Mouse (Mus musculus) liver, adult 2 months (tissue): ENCODE results near the gene Rint1.

Experiments used
- CTCF ChIP-seq: fragments of 200-500 bp; IDR thresholded peaks from 2 replicates; pipeline ENCODE4 v1.5.1; 2011; ENCODE audit warnings: low read depth, low read length, control low read depth
- POLR2A ChIP-seq: fragments of 200-500 bp; IDR thresholded peaks from 2 replicates; pipeline ENCODE4 v1.6.1; 2011; ENCODE audit warnings: low read length, control low read depth; ENCODE audit not compliant: insufficient read depth; ENCODE audit errors: extremely low read depth

DNA sequence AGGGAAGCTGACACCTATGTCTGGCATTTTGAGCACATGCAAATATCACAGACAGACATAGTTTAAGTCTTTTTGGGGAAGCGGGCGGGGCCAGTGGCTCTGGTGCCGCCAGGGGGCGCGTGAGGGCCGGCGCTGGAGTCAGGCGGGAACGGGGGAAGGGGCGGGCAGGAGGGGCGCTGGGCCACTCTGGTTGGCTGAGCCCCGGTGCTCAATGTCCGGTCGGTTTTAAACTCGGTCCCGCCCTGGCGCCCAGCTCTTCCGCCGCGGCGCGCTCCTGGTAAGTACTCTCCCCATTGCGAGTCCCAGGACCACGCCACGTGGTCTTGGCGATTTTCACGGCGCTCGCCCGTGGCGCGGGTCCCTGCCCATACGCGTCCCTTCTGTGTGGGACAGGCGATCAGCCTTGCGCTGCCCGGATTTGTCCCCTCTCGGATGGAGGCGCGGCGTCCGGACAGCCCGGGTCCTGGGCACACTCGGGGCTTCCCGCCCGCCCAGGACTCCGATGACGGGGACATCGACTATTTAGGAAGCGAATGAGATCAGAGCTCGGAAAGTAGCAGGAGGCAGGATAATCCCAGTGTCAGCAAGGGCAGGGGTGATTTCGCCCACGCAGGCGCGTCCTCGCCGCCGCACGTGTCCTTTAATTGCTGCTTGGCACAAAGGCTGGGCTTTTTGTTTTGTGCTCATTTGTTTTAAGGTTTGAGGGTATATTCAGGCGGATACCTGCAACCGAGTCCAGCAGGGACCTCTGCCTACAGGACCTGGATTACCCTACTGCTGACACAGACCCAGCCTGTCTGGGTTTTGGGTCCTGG lies 63.0 kb downstream of the Rint1 start:
- peak; percentile 68 for TF ChIP-seq CTCF
- 0 out of 2 replicates have a peak, but pooled peaks have one; percentile 10 for TF ChIP-seq POLR2A
